In the genomic region with DNA sequence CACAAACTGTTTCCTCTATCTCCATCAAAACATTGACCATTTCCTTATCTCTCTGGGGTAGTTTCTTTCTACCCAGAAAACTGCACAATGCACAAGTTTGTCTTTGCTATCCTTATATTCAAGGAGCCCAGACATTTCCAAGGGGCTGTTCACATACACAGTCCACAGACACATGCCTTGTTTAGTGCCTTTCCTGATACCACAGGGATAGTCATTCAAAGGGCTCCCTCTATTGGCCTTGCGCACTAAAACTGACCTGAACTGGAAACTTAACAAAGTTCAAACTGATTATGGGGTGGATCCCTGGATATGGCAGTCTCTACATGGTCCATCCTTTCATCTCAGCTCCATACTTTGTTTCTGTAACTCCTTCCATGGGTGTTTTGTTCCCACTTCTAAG, we compare ENCODE assay signal across 9 mouse cellular contexts.
DNase-seq lines count a peak whose midpoint lies in the region; ATAC-seq and TF ChIP-seq lines count a peak whose summit lies in the region.
"Had no signal": no experiment of that assay in that cellular context is flagged by ENCODE, and none has a peak within 500 bp of the region (broad histone marks: within the 10 kb centered on the region; RNA-seq: fewer than 3 reads in every experiment).

No protein-coding gene starts in this region.

- peak; percentile 3 for DNase-seq in adrenal gland, adult 2 months
- no peak for DNase-seq in adrenal gland, adult 8-10 months
- peak; percentile 22 for DNase-seq in lung, postnatal 0 days (ENCODE audit: low spot score)
- DNase-seq in lung, adult 18-20 months, result no peak
- DNase-seq in neural tube, embryonic 11.5 days (ENCODE audit: low spot score), result peak; percentile 20
- no peak for DNase-seq in testis, postnatal 14 days (ENCODE audit: low spot score)
- no peak for DNase-seq in spleen, adult 18-20 months

- H3K9me3 ChIP-seq in lung, postnatal 0 days (ENCODE audit: low read length), result no peaks in the 10 kb centered on the region
- H3K9me3 ChIP-seq in forebrain, embryonic 16.5 days (ENCODE audit: control insufficient read depth, low read length), result no peaks in the 10 kb centered on the region
- no peaks in the 10 kb centered on the region for H3K9me3 ChIP-seq in neural tube, embryonic 11.5 days (ENCODE audit: control insufficient read depth, low read length)
- H3K9me3 ChIP-seq: stomach, embryonic 15.5 days had no signal

- no peak for ATAC-seq in lung, postnatal 0 days
- 0 out of 2 replicates have a peak, but pooled peaks have one; percentile 45 for ATAC-seq in forebrain, embryonic 16.5 days
- no peak for ATAC-seq in neural tube, embryonic 11.5 days (ENCODE audit: insufficient read depth, low FRiP score, low TSS enrichment)

- H3K9ac ChIP-seq in lung, postnatal 0 days (replicated peaks; ENCODE audit: low read depth), result no peak overlapping the region
- no peak overlapping the region for H3K9ac ChIP-seq in forebrain, embryonic 16.5 days (replicated peaks; ENCODE audit: low read depth, low read length)
- H3K9ac ChIP-seq in neural tube, embryonic 11.5 days (ENCODE audit: low read length), result no peak overlapping the region
- H3K9ac ChIP-seq: stomach, embryonic 15.5 days had no signal

- WGBS in lung, postnatal 0 days, result 42% methylated on average over 1 of the region's 1 CpGs
- 56% methylated on average over 1 of the region's 1 CpGs for WGBS in forebrain, embryonic 16.5 days
- 60% methylated on average over 1 of the region's 1 CpGs for WGBS in neural tube, embryonic 11.5 days

- no peaks in the 10 kb centered on the region for H3K4me1 ChIP-seq in lung, postnatal 0 days (ENCODE audit: insufficient read depth, low read depth, low read length)
- H3K4me1 ChIP-seq in forebrain, embryonic 16.5 days (replicated peaks; ENCODE audit: control insufficient read depth, insufficient read depth, low read length), result peaks cover 4% of the 10 kb centered on the region; the same call in 1 of the 2 replicates
- H3K4me1 ChIP-seq in neural tube, embryonic 11.5 days (ENCODE audit: control insufficient read depth, insufficient read depth, low read length), result no peaks in the 10 kb centered on the region
- H3K4me1 ChIP-seq: stomach, embryonic 15.5 days had no signal

- H3K27me3 ChIP-seq in lung, postnatal 0 days (replicated peaks; ENCODE audit: insufficient read depth, low read length), result no peaks in the 10 kb centered on the region
- no peaks in the 10 kb centered on the region for H3K27me3 ChIP-seq in forebrain, embryonic 16.5 days (replicated peaks; ENCODE audit: control insufficient read depth, insufficient read depth, low read length)
- H3K27me3 ChIP-seq in neural tube, embryonic 11.5 days (ENCODE audit: control insufficient read depth, insufficient read depth, low read length), result no peaks in the 10 kb centered on the region
- H3K27me3 ChIP-seq: stomach, embryonic 15.5 days had no signal

- TF ChIP-seq CTCF in lung, postnatal 0 days (IDR thresholded peaks at IDR 0.05), result peak; percentile 63

- no peak overlapping the region for H3K4me3 ChIP-seq in lung, postnatal 0 days (ENCODE audit: low read depth, low read length)
- no peak overlapping the region for H3K4me3 ChIP-seq in forebrain, embryonic 16.5 days (replicated peaks; ENCODE audit: low read length)
- no peak overlapping the region for H3K4me3 ChIP-seq in neural tube, embryonic 11.5 days (ENCODE audit: low read depth, low read length)
- H3K4me3 ChIP-seq: stomach, embryonic 15.5 days had no signal

- no peak overlapping the region for H3K27ac ChIP-seq in lung, postnatal 0 days (ENCODE audit: low read length)
- no peak overlapping the region for H3K27ac ChIP-seq in forebrain, embryonic 16.5 days (ENCODE audit: low read length)
- no peak overlapping the region for H3K27ac ChIP-seq in neural tube, embryonic 11.5 days (ENCODE audit: low read depth, low read length)
- H3K27ac ChIP-seq: stomach, embryonic 15.5 days had no signal

- no peak for TF ChIP-seq EP300 in lung, postnatal 0 days (IDR thresholded peaks at IDR 0.05)

- no peak overlapping the region for H3K4me2 ChIP-seq in lung, postnatal 0 days (replicated peaks; ENCODE audit: low read depth, low read length)
- H3K4me2 ChIP-seq in forebrain, embryonic 16.5 days (ENCODE audit: low read length), result no peak overlapping the region
- no peak overlapping the region for H3K4me2 ChIP-seq in neural tube, embryonic 11.5 days (ENCODE audit: low read depth)
- H3K4me2 ChIP-seq: stomach, embryonic 15.5 days had no signal

- no peaks in the 10 kb centered on the region for H3K36me3 ChIP-seq in lung, postnatal 0 days (ENCODE audit: insufficient read depth, low read length)
- H3K36me3 ChIP-seq in forebrain, embryonic 16.5 days (ENCODE audit: control insufficient read depth, insufficient read depth), result no peaks in the 10 kb centered on the region
- no peaks in the 10 kb centered on the region for H3K36me3 ChIP-seq in neural tube, embryonic 11.5 days (ENCODE audit: control insufficient read depth, insufficient read depth, low read length)
- H3K36me3 ChIP-seq: stomach, embryonic 15.5 days had no signal

Comparison
In these comparisons a context has a peak if more than half of its experiments do, and no peak if none do; other contexts are left out.
1. DNase-seq: peak in adrenal gland, adult 2 months (single experiment), lung, postnatal 0 days (single experiment) and neural tube, embryonic 11.5 days (single experiment); none in adrenal gland, adult 8-10 months (single experiment), lung, adult 18-20 months (0 of 2), testis, postnatal 14 days (single experiment) and spleen, adult 18-20 months (0 of 2).